ENCODE assay signal across 10 mouse cellular contexts in genomic region chr16:23250556-23251444, GRCm38 (mm10). TPM values are rescaled to one million over a fixed set of nuclear protein-coding genes. Genes with fewer than 3 reads are reported as not detected.
A peak's percentile ranks its signal among the peaks of the same experiment; 100 is the strongest.
DNase-seq lines count a peak whose midpoint lies in the region; ATAC-seq lines count a peak whose summit lies in the region.
"Had no signal": no experiment of that assay in that cellular context is flagged by ENCODE, and none has a peak within 500 bp of the region (broad histone marks: within the 10 kb centered on the region; RNA-seq: fewer than 3 reads in every experiment).

No protein-coding gene starts in this region.

- H3K4me1 ChIP-seq in heart, embryonic 13.5 days: peaks cover 35% of the 10 kb centered on the region
- peaks cover 46% of the 10 kb centered on the region for H3K4me1 ChIP-seq in hindbrain, embryonic 12.5 days
- H3K4me1 ChIP-seq in midbrain, embryonic 11.5 days (ENCODE audit: control insufficient read depth, insufficient read depth, low read length): peaks cover 22% of the 10 kb centered on the region
- H3K4me1 ChIP-seq: megakaryocyte, embryonic 14.5 days had no signal

- no peak for ATAC-seq in heart, embryonic 13.5 days (ENCODE audit: extremely low read depth, insufficient number of reproducible peaks, low FRiP score, low TSS enrichment)
- ATAC-seq in hindbrain, embryonic 12.5 days (ENCODE audit: low FRiP score): peak; percentile 52
- peak; percentile 47 for ATAC-seq in midbrain, embryonic 11.5 days (ENCODE audit: low FRiP score)

- H3K9ac ChIP-seq in heart, embryonic 13.5 days: peak overlapping the region; percentile 19; the same call in 1 of the 2 replicates
- H3K9ac ChIP-seq in hindbrain, embryonic 12.5 days: no peak overlapping the region
- H3K9ac ChIP-seq in midbrain, embryonic 11.5 days (ENCODE audit: low read length): peak overlapping the region; percentile 34; the same call in 1 of the 2 replicates

- H3K36me3 ChIP-seq in heart, embryonic 13.5 days: no peaks in the 10 kb centered on the region
- no peaks in the 10 kb centered on the region for H3K36me3 ChIP-seq in hindbrain, embryonic 12.5 days
- H3K36me3 ChIP-seq in midbrain, embryonic 11.5 days (ENCODE audit: control insufficient read depth, insufficient read depth, low read length): no peaks in the 10 kb centered on the region

- no peak overlapping the region for H3K4me3 ChIP-seq in heart, embryonic 13.5 days
- no peak overlapping the region for H3K4me3 ChIP-seq in hindbrain, embryonic 12.5 days
- no peak overlapping the region for H3K4me3 ChIP-seq in midbrain, embryonic 11.5 days (ENCODE audit: low read depth, low read length)
- H3K4me3 ChIP-seq: megakaryocyte, embryonic 14.5 days had no signal

- peaks cover 72% of the 10 kb centered on the region for H3K27me3 ChIP-seq in heart, embryonic 13.5 days (replicated peaks)
- no peaks in the 10 kb centered on the region for H3K27me3 ChIP-seq in hindbrain, embryonic 12.5 days
- no peaks in the 10 kb centered on the region for H3K27me3 ChIP-seq in midbrain, embryonic 11.5 days (ENCODE audit: control insufficient read depth, insufficient read depth, low read length)

- no peaks in the 10 kb centered on the region for H3K9me3 ChIP-seq in heart, embryonic 13.5 days
- no peaks in the 10 kb centered on the region for H3K9me3 ChIP-seq in hindbrain, embryonic 12.5 days (replicated peaks)
- no peaks in the 10 kb centered on the region for H3K9me3 ChIP-seq in midbrain, embryonic 11.5 days (ENCODE audit: control insufficient read depth, low read length)
- H3K9me3 ChIP-seq: megakaryocyte, embryonic 14.5 days had no signal

- peak overlapping the region; percentile 48; the same call in 1 of the 2 replicates for H3K27ac ChIP-seq in heart, embryonic 13.5 days (replicated peaks)
- H3K27ac ChIP-seq in hindbrain, embryonic 12.5 days: peak overlapping the region; percentile 70
- peak overlapping the region; percentile 52 for H3K27ac ChIP-seq in midbrain, embryonic 11.5 days (ENCODE audit: low read depth, low read length)

- DNase-seq in heart, postnatal 36 days: no peak
- DNase-seq in T-cell, adult 2 months (ENCODE audit: low spot score): peak; percentile 64
- no peak for DNase-seq in midbrain, embryonic 11.5 days (ENCODE audit: low spot score, missing footprints)
- DNase-seq in adrenal gland, postnatal 36 days: no peak
- DNase-seq in right cerebral cortex, postnatal 14 days: no peak
- DNase-seq in cerebellum, postnatal 14 days: no peak
- DNase-seq: layer of hippocampus, adult 9-11 months had no signal

- H3K4me2 ChIP-seq in heart, embryonic 13.5 days: peak overlapping the region; percentile 13; the same call in 1 of the 2 replicates
- H3K4me2 ChIP-seq in hindbrain, embryonic 12.5 days (replicated peaks): no peak overlapping the region
- no peak overlapping the region for H3K4me2 ChIP-seq in midbrain, embryonic 11.5 days

- intact Hi-C loops in heart, postnatal 36 days (cut with DNase I): no loop called here

- 41% methylated on average over 15 of the region's 15 CpGs for WGBS in heart, embryonic 13.5 days
- WGBS in hindbrain, embryonic 12.5 days: 38% methylated on average over 15 of the region's 15 CpGs
- 47% methylated on average over 15 of the region's 15 CpGs for WGBS in midbrain, embryonic 11.5 days

RNA-seq across cellular contexts. Expression of gene St6gal1, which starts 26.3 kb away (rescaled TPM):
- 15.9 and 18.1 TPM in 2 replicates for polyA plus RNA-seq in heart, embryonic 13.5 days (2015; fragmentation: Nextera tagmentation; extraction: Ambion mirVana)
- 1 to 10 TPM; 9.2 to 10.0 TPM for total RNA-seq in heart, postnatal 36 days (2021)
- polyA plus RNA-seq in hindbrain, embryonic 12.5 days (2016; fragmentation: Nextera tagmentation; extraction: Ambion mirVana): 38.7 and 40.0 TPM in 2 replicates
- 31.8 and 34.1 TPM in 2 replicates for polyA plus RNA-seq in midbrain, embryonic 11.5 days (2014; fragmentation: Nextera tagmentation; extraction: Ambion mirVana)
- total RNA-seq in adrenal gland, postnatal 36 days (2021): 10 to 100 TPM; 45.5 to 49.5 TPM
